Mouse (Mus musculus): ENCODE results near the gene Lsamp.

- TF ChIP-seq POLR2A (IDR thresholded peaks at IDR 0.05; ENCODE audit: insufficient read length, low read depth) (no peak), MYOG (IDR thresholded peaks at IDR 0.05; ENCODE audit: control insufficient read depth in 1 of 3, insufficient read depth in 1 of 3, insufficient read length in 2 of 3, low read depth in 2 of 3) (no peak), TCF12 (IDR thresholded peaks at IDR 0.05; ENCODE audit: insufficient read depth, poor library complexity, severe bottlenecking) (no peak), MAX (IDR thresholded peaks at IDR 0.05; ENCODE audit: low read depth) (no peak)
Observed at GRCm38 (mm10) chr16:40567431-40567941, 583.3 kb downstream of the Lsamp start.
